Mouse (Mus musculus) embryonic facial prominence, embryonic 10.5 days (tissue): ENCODE data around the gene Sec23a. TPM values are rescaled to one million over a fixed set of nuclear protein-coding genes. Genes with fewer than 3 reads are reported as not detected.

ENCODE experiments used
- polyA plus RNA-seq: library from polyadenylated mRNA; unstranded; fragments of >200 nt; fragmentation: Nextera tagmentation; extraction: Ambion mirVana; gene quantifications from 2 replicates; pipeline ENCODE4 v1.2.1, GENCODE M21; 2016

Sec23a gene
- polyA plus RNA-seq, 1 experiment from 2014 or later: 60.5 TPM

Other genes with a start within 250 kb of the Sec23a start
- gene Gemin2, start 1.4 kb upstream of the Sec23a start, polyA plus RNA-seq: 41.8 and 43.7 TPM in 2 replicates
- gene Trappc6b, start 49.5 kb upstream of the Sec23a start, polyA plus RNA-seq: 67.6 and 69.9 TPM in 2 replicates
- gene Pnn, start 54.9 kb upstream of the Sec23a start, polyA plus RNA-seq: 114 and 121 TPM in 2 replicates
- gene Mia2, start 83.8 kb upstream of the Sec23a start, polyA plus RNA-seq: 45.2 and 47.0 TPM in 2 replicates
- 7.6 and 8.5 TPM in 2 replicates for gene Fbxo33, start 207.7 kb upstream of the Sec23a start, polyA plus RNA-seq